Mouse (Mus musculus) limb, embryonic 11.5 days (tissue): ENCODE measurements around the gene Il20ra. TPM values are rescaled to one million over a fixed set of nuclear protein-coding genes. Genes with fewer than 3 reads are reported as not detected.

Source experiments
- ATAC-seq: fragments of 200-750 bp; cut with Nextera tagmentation; 2 replicates; pipeline ENCODE4 v1.8.0; 2017; ENCODE audit warnings: low read depth; ENCODE audit not compliant: insufficient number of reproducible peaks, low FRiP score, low TSS enrichment
- DNase-seq: peaks from one replicate; pipeline ENCODE4 v3.0.0-alpha.2; 2015; ENCODE audit warnings: low spot score
- H3K27ac ChIP-seq: fragments of 300-500 bp; sonication (generic); replicated peaks from 2 replicates; pipeline ENCODE4 v1.5.1; 2014; ENCODE audit warnings: low read depth, mild to moderate bottlenecking, low read length
- H3K27me3 ChIP-seq: fragments of 300-500 bp; sonication (generic); 2 replicates; pipeline ENCODE4 v1.6.1; 2014; ENCODE audit warnings: mild to moderate bottlenecking, low read length, mixed read lengths; ENCODE audit not compliant: control insufficient read depth, insufficient read depth
- H3K36me3 ChIP-seq: fragments of 300-500 bp; sonication (generic); 2 replicates; pipeline ENCODE4 v1.6.1; 2014; ENCODE audit warnings: mild to moderate bottlenecking, low read length, moderate library complexity, mixed read lengths; ENCODE audit not compliant: control insufficient read depth, insufficient read depth
- H3K4me1 ChIP-seq: fragments of 300-500 bp; sonication (generic); 2 replicates; pipeline ENCODE4 v1.6.1; 2014; ENCODE audit warnings: low read length, mixed read lengths; ENCODE audit not compliant: control insufficient read depth, insufficient read depth
- H3K4me2 ChIP-seq: fragments of 300-500 bp; sonication (generic); 2 replicates; pipeline ENCODE4 v1.6.1; 2014; ENCODE audit warnings: low read depth, mild to moderate bottlenecking, moderate library complexity; ENCODE audit not compliant: severe bottlenecking
- H3K4me3 ChIP-seq: fragments of 300-500 bp; sonication (generic); 2 replicates; pipeline ENCODE4 v1.5.1; 2014; ENCODE audit warnings: low read depth, low read length
- H3K9ac ChIP-seq: fragments of 300-500 bp; sonication (generic); 2 replicates; pipeline ENCODE4 v1.6.1; 2014; ENCODE audit warnings: mild to moderate bottlenecking, low read length
- H3K9me3 ChIP-seq: fragments of 300-500 bp; sonication (generic); 2 replicates; pipeline ENCODE4 v1.6.1; 2016; ENCODE audit warnings: low read length; ENCODE audit not compliant: control insufficient read depth
- WGBS: fragments of 180-500 bp; shearing (Covaris S2); extraction: QIAGEN DNeasy Blood & Tissue Kit; methylation state at CpG from one replicate; pipeline ENCODE4 v1.1.7; 2014; 5-methylcytosine and 5-hydroxymethylcytosine counted together
- polyA plus RNA-seq: library from polyadenylated mRNA; unstranded; fragments of >200 nt; fragmentation: Nextera tagmentation; extraction: Ambion mirVana; gene quantifications from 2 replicates; pipeline ENCODE4 v1.2.1, GENCODE M21; 2014

The Il20ra gene
- polyA plus RNA-seq, 1 experiment from 2014 or later: 0.09 TPM

DNA sequence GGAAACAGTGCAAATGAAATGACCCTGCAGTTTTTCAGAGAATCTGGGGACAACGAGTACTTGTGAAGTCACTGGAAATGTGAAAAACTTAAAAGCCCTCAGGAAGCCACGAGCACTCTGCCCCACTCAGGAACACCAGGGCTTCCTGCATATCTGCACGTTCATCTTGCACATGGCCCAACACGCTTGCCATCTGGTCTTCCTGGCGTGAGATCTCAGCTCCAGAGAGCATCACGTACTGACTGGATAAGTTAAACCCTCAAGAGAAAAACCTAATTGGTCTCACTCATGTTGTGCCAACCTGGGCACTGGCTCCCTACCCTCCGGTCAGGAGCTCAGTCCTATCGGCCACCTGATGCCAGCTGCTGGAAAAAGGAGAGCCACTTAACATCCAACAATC, 82.6 kb downstream of the Il20ra start:
- Histone ChIP-seq H3K36me3 (no peaks in the 10 kb centered on the region), H3K4me3 (no peak overlapping the region), H3K4me2 (no peak overlapping the region), H3K4me1 (no peaks in the 10 kb centered on the region), H3K27me3 (no peaks in the 10 kb centered on the region), H3K9me3 (no peaks in the 10 kb centered on the region), H3K9ac (no peak overlapping the region), H3K27ac (no peak overlapping the region)
- DNase-seq (no peak), ATAC-seq (no peak)
- 84% methylated on average over 8 of the region's 8 CpGs for WGBS

- DNase-seq (no peak), ATAC-seq (no peak)
- Histone ChIP-seq H3K27ac (no peak overlapping the region), H3K9me3 (no peaks in the 10 kb centered on the region), H3K4me1 (no peaks in the 10 kb centered on the region), H3K9ac (no peak overlapping the region), H3K4me2 (no peak overlapping the region), H3K27me3 (no peaks in the 10 kb centered on the region), H3K4me3 (no peak overlapping the region), H3K36me3 (no peaks in the 10 kb centered on the region)
- WGBS: 80% methylated on average over 7 of the region's 7 CpGs
These were observed 90.6 kb downstream of the Il20ra start for GRCm38 (mm10) chr10:19802958-19803357.

GRCm38 (mm10) chr10:19804763-19805162, 92.4 kb downstream of the Il20ra start:
- Histone ChIP-seq H3K36me3 (no peaks in the 10 kb centered on the region), H3K9ac (no peak overlapping the region), H3K4me2 (no peak overlapping the region), H3K27ac (no peak overlapping the region), H3K27me3 (no peaks in the 10 kb centered on the region), H3K4me1 (no peaks in the 10 kb centered on the region), H3K9me3 (no peaks in the 10 kb centered on the region), H3K4me3 (no peak overlapping the region)
- 86% methylated on average over 7 of the region's 7 CpGs for WGBS
- ATAC-seq (no peak), DNase-seq (no peak)

Other genes starting within 250 kb of the Il20ra start
- gene Ifngr1, start 120.6 kb upstream of the Il20ra start, polyA plus RNA-seq: 33.0 and 37.6 TPM in 2 replicates
- not detected in 2 replicates for gene Il22ra2, start 90.6 kb upstream of the Il20ra start, polyA plus RNA-seq
- gene Slc35d3, start 138.9 kb downstream of the Il20ra start, polyA plus RNA-seq: 0.85 and 0.89 TPM in 2 replicates
- gene Pex7, start 195.1 kb downstream of the Il20ra start, polyA plus RNA-seq: 18.0 and 23.3 TPM in 2 replicates
- 0.99 and 1.1 TPM in 2 replicates for gene Map3k5, start 221.9 kb downstream of the Il20ra start, polyA plus RNA-seq